In genomic region chr13:90798791-90799542, GRCm38 (mm10) we compare ENCODE assay signal across 11 mouse cellular contexts.
DNase-seq lines count a peak whose midpoint lies in the region; ATAC-seq and TF ChIP-seq lines count a peak whose summit lies in the region.
"Had no signal": no experiment of that assay in that cellular context is flagged by ENCODE, and none has a peak within 500 bp of the region (broad histone marks: within the 10 kb centered on the region; RNA-seq: fewer than 3 reads in every experiment).

No protein-coding gene starts in this region.

- no peak overlapping the region for H3K27ac ChIP-seq in hindbrain, embryonic 11.5 days (ENCODE audit: low read depth, low read length)
- H3K27ac ChIP-seq in hindbrain, postnatal 0 days = no peak overlapping the region
- H3K27ac ChIP-seq in limb, embryonic 13.5 days = no peak overlapping the region
- H3K27ac ChIP-seq: heart, embryonic 13.5 days had no signal

- H3K4me2 ChIP-seq in hindbrain, embryonic 11.5 days (replicated peaks; ENCODE audit: low read depth, low read length) = no peak overlapping the region
- H3K4me2 ChIP-seq in hindbrain, postnatal 0 days (ENCODE audit: low read depth, low read length) = no peak overlapping the region
- H3K4me2 ChIP-seq in limb, embryonic 13.5 days (replicated peaks) = no peak overlapping the region
- H3K4me2 ChIP-seq: heart, embryonic 13.5 days had no signal

- no peak overlapping the region for H3K9ac ChIP-seq in hindbrain, embryonic 11.5 days (ENCODE audit: low read depth, low read length)
- no peak overlapping the region for H3K9ac ChIP-seq in hindbrain, postnatal 0 days (replicated peaks; ENCODE audit: low read length)
- no peak overlapping the region for H3K9ac ChIP-seq in limb, embryonic 13.5 days
- H3K9ac ChIP-seq: heart, embryonic 13.5 days had no signal

- TF ChIP-seq CTCF in hindbrain, postnatal 0 days (IDR thresholded peaks at IDR 0.05; ENCODE audit: low read depth) = no peak

- no peaks in the 10 kb centered on the region for H3K27me3 ChIP-seq in hindbrain, embryonic 11.5 days (ENCODE audit: control insufficient read depth, insufficient read depth, low read length)
- H3K27me3 ChIP-seq in hindbrain, postnatal 0 days (ENCODE audit: insufficient read depth, low read length) = no peaks in the 10 kb centered on the region
- H3K27me3 ChIP-seq in limb, embryonic 13.5 days = no peaks in the 10 kb centered on the region
- H3K27me3 ChIP-seq: heart, embryonic 13.5 days had no signal

- 40% methylated on average over 6 of the region's 6 CpGs for whole genome bisulfite sequencing in hindbrain, embryonic 11.5 days
- WGBS in hindbrain, postnatal 0 days = 42% methylated on average over 6 of the region's 6 CpGs
- 16% methylated on average over 6 of the region's 6 CpGs for WGBS in limb, embryonic 13.5 days

- no peaks in the 10 kb centered on the region for H3K4me1 ChIP-seq in hindbrain, embryonic 11.5 days (replicated peaks; ENCODE audit: control insufficient read depth, insufficient read depth, low read length)
- no peaks in the 10 kb centered on the region for H3K4me1 ChIP-seq in hindbrain, postnatal 0 days (ENCODE audit: insufficient read depth, low read length)
- peaks cover 22% of the 10 kb centered on the region for H3K4me1 ChIP-seq in limb, embryonic 13.5 days

- H3K36me3 ChIP-seq in hindbrain, embryonic 11.5 days (ENCODE audit: control insufficient read depth, insufficient read depth, low read length) = no peaks in the 10 kb centered on the region
- H3K36me3 ChIP-seq in hindbrain, postnatal 0 days (ENCODE audit: insufficient read depth, low read length) = no peaks in the 10 kb centered on the region
- H3K36me3 ChIP-seq in limb, embryonic 13.5 days = no peaks in the 10 kb centered on the region
- H3K36me3 ChIP-seq: heart, embryonic 13.5 days had no signal

- peak; percentile 25; the same call in 1 of the 2 replicates for ATAC-seq in hindbrain, embryonic 11.5 days (ENCODE audit: low FRiP score)
- no peak for ATAC-seq in hindbrain, postnatal 0 days
- ATAC-seq in limb, embryonic 13.5 days (ENCODE audit: low FRiP score, low read depth) = peak; percentile 78
- ATAC-seq: inflammation-experienced regulatory T-cells, adult 6 months had no signal

- no peak for DNase-seq in hindbrain, embryonic 11.5 days (ENCODE audit: low spot score)
- no peak for DNase-seq in hindbrain, postnatal 0 days (ENCODE audit: low spot score)
- DNase-seq in ovary, postnatal 36 days (ENCODE audit: low spot score) = peak; percentile 9
- no peak for DNase-seq in ovary, postnatal 14 days (ENCODE audit: low spot score)
- DNase-seq in spleen, postnatal 14 days (ENCODE audit: low spot score in 2 of 2) = no peak
- DNase-seq in gastrocnemius, adult 8-10 months (ENCODE audit: low spot score in 2 of 2) = no peak
- DNase-seq in right cerebral cortex, adult 18-20 months = no peak
- DNase-seq: lung, postnatal 4 days had no signal

- no peaks in the 10 kb centered on the region for H3K9me3 ChIP-seq in hindbrain, embryonic 11.5 days (ENCODE audit: control insufficient read depth, low read length)
- H3K9me3 ChIP-seq in hindbrain, postnatal 0 days (ENCODE audit: low read length) = no peaks in the 10 kb centered on the region
- H3K9me3 ChIP-seq in limb, embryonic 13.5 days = no peaks in the 10 kb centered on the region
- H3K9me3 ChIP-seq: heart, embryonic 13.5 days had no signal

- H3K4me3 ChIP-seq in hindbrain, embryonic 11.5 days (ENCODE audit: low read depth, low read length) = no peak overlapping the region
- H3K4me3 ChIP-seq in hindbrain, postnatal 0 days (ENCODE audit: low read length) = no peak overlapping the region
- H3K4me3 ChIP-seq in limb, embryonic 13.5 days = no peak overlapping the region
- H3K4me3 ChIP-seq: heart, embryonic 13.5 days had no signal
